Mouse (Mus musculus) hindbrain, embryonic 10.5 days (tissue): ENCODE measurements at regions not wholly inside any gene's neighbourhood (a gene's known extent, or its start where the extent isn't known, plus 50 kb on each side); places are given as distances from the start of the nearest gene placed in this dataset.

ENCODE experiments used
- DNase-seq: peaks from one replicate; pipeline ENCODE4 v3.0.0-alpha.2; 2017; ENCODE audit warnings: low spot score
- H3K27ac ChIP-seq: fragments of 300-500 bp; sonication (generic); 2 replicates; pipeline ENCODE4 v1.5.1; 2016; ENCODE audit warnings: mild to moderate bottlenecking, moderate library complexity
- H3K27me3 ChIP-seq: fragments of 300-500 bp; sonication (generic); 2 replicates; pipeline ENCODE4 v1.6.1; 2016; ENCODE audit warnings: mild to moderate bottlenecking; ENCODE audit not compliant: poor library complexity, insufficient read depth, severe bottlenecking
- H3K36me3 ChIP-seq: fragments of 300-500 bp; sonication (generic); 2 replicates; pipeline ENCODE4 v1.6.1; 2016; ENCODE audit warnings: mild to moderate bottlenecking, moderate library complexity
- H3K4me1 ChIP-seq: fragments of 300-500 bp; sonication (generic); replicated peaks from 2 replicates; pipeline ENCODE4 v1.6.1; 2016; ENCODE audit warnings: mild to moderate bottlenecking
- H3K4me3 ChIP-seq: fragments of 300-500 bp; sonication (generic); 2 replicates; pipeline ENCODE4 v1.5.1; 2016; ENCODE audit warnings: mild to moderate bottlenecking, moderate library complexity
- H3K9me3 ChIP-seq: fragments of 300-500 bp; sonication (generic); 2 replicates; pipeline ENCODE4 v1.6.1; 2016; ENCODE audit warnings: mild to moderate bottlenecking, moderate library complexity
- WGBS: fragments of 180-500 bp; shearing (Covaris S2); methylation state at CpG from one replicate; pipeline ENCODE4 v1.1.7; 2016; 5-methylcytosine and 5-hydroxymethylcytosine counted together

GRCm38 (mm10) chr15:61548400-61548799, 625.6 kb upstream of the A1bg start:
- no peaks in the 10 kb centered on the region for H3K27me3 ChIP-seq
- 77% methylated on average over 4 of the region's 4 CpGs for WGBS
- H3K27ac ChIP-seq, result no peak overlapping the region
- no peak for DNase-seq
- no peaks in the 10 kb centered on the region for H3K9me3 ChIP-seq
- no peaks in the 10 kb centered on the region for H3K36me3 ChIP-seq
- H3K4me1 ChIP-seq, result peaks cover 15% of the 10 kb centered on the region
- no peak overlapping the region for H3K4me3 ChIP-seq

DNA sequence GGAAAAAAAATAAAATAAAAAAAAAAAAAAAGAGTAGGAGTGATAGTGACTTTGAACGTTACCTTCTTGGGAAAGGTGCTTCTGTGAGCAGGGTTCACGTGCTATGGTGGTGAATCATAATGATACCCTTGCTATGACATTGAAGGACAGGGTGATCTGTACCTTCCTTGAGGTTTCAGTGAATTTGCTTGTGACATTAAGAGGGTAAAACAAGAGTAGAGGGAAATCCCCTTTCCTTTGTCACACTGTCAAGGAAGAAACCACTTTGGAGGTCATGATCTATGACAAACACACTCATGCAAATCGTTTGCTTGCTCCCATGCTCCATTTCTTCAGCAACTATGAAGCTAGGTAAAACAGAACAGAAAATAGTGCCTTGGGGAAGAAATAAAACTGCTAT, 623.8 kb upstream of the A1bg start:
- Histone ChIP-seq H3K4me1 (peaks cover 2% of the 10 kb centered on the region), H3K4me3 (no peak overlapping the region), H3K36me3 (no peaks in the 10 kb centered on the region), H3K9me3 (no peaks in the 10 kb centered on the region), H3K27me3 (no peaks in the 10 kb centered on the region), H3K27ac (no peak overlapping the region)
- WGBS, result 90% methylated on average over 3 of the region's 3 CpGs
- DNase-seq, result no peak

DNA sequence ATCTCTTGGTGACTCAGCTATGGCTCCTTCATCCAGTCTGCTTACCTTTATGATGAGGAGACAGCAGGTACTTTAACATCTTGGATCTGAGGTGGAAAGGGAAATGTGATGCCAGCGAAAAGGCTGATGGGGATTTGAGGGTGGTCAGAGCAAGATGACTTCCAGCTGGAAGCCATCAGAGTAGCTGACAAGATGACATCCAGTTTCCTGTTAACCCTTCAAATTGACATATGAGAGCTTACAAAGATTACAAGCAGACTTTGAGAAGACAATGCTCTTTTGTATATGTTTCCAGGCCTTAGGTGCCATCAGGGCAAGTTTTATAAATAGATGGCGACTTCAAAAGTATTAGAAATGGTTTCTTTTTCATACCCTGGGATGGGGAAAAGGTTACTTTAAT, 621.3 kb upstream of the A1bg start:
- H3K9me3 ChIP-seq, result no peaks in the 10 kb centered on the region
- H3K27me3 ChIP-seq, result no peaks in the 10 kb centered on the region
- no peak overlapping the region for H3K4me3 ChIP-seq
- peaks cover 3% of the 10 kb centered on the region for H3K4me1 ChIP-seq
- no peak for DNase-seq
- H3K27ac ChIP-seq, result no peak overlapping the region
- 58% methylated on average over 2 of the region's 2 CpGs for WGBS
- no peaks in the 10 kb centered on the region for H3K36me3 ChIP-seq

- Histone ChIP-seq H3K27ac (peak overlapping the region; percentile 35; the same call in 1 of the 2 replicates), H3K4me1 (peaks cover 3% of the 10 kb centered on the region), H3K4me3 (no peak overlapping the region), H3K27me3 (no peaks in the 10 kb centered on the region), H3K9me3 (no peaks in the 10 kb centered on the region), H3K36me3 (no peaks in the 10 kb centered on the region)
- WGBS, result 55% methylated on average over 4 of the region's 4 CpGs
- no peak for DNase-seq
These were observed 618.8 kb upstream of the A1bg start for GRCm38 (mm10) chr15:61541643-61542042.

- Histone ChIP-seq H3K36me3 (no peaks in the 10 kb centered on the region), H3K27me3 (no peaks in the 10 kb centered on the region), H3K4me1 (peaks cover 6% of the 10 kb centered on the region), H3K27ac (peak overlapping the region; percentile 40; the same call in 1 of the 2 replicates), H3K9me3 (no peaks in the 10 kb centered on the region), H3K4me3 (no peak overlapping the region)
- WGBS, result 69% methylated on average over 10 of the region's 10 CpGs
- no peak for DNase-seq
These were observed 618.1 kb upstream of the A1bg start for GRCm38 (mm10) chr15:61540753-61541421.

DNA sequence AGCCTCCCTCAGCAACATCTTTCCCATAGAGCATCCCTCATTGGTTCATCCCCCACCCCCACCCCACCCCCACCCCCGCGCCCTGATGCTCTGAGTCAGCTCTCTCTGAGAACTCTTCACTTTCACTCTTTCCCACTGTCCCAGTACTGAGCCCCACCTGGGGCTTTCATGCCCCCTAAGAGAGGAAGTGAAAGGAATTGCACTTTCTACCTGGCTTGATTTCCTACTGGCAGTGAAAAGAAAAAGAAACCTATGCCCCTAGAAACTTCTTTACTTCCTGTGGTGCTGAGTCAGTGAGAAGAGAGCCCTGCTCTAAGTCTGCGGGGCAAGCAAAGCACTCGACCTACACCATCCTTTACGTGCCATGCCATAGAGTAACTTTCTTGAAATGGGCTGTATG, 616.1 kb upstream of the A1bg start:
- Histone ChIP-seq H3K4me1 (peaks cover 9% of the 10 kb centered on the region), H3K27me3 (no peaks in the 10 kb centered on the region), H3K36me3 (no peaks in the 10 kb centered on the region), H3K27ac (no peak overlapping the region), H3K9me3 (no peaks in the 10 kb centered on the region), H3K4me3 (no peak overlapping the region)
- no peak for DNase-seq
- WGBS, result 57% methylated on average over 5 of the region's 5 CpGs

- 70% methylated on average over 4 of the region's 4 CpGs for WGBS
- Histone ChIP-seq H3K27ac (no peak overlapping the region), H3K4me3 (no peak overlapping the region), H3K9me3 (no peaks in the 10 kb centered on the region), H3K4me1 (peaks cover 9% of the 10 kb centered on the region), H3K36me3 (no peaks in the 10 kb centered on the region), H3K27me3 (no peaks in the 10 kb centered on the region)
- DNase-seq, result no peak
These were observed 615.5 kb upstream of the A1bg start for GRCm38 (mm10) chr15:61538169-61538755.

- Histone ChIP-seq H3K27me3 (no peaks in the 10 kb centered on the region), H3K27ac (no peak overlapping the region), H3K4me1 (peaks cover 6% of the 10 kb centered on the region; the same call in 1 of the 2 replicates), H3K4me3 (no peak overlapping the region), H3K9me3 (no peaks in the 10 kb centered on the region), H3K36me3 (no peaks in the 10 kb centered on the region)
- no peak for DNase-seq
- WGBS, result 81% methylated on average over 2 of the region's 2 CpGs
These were observed 613.5 kb upstream of the A1bg start for GRCm38 (mm10) chr15:61536332-61536716.

GRCm38 (mm10) chr15:61535644-61536331, 613.0 kb upstream of the A1bg start:
- WGBS, result 58% methylated on average over 6 of the region's 6 CpGs
- DNase-seq, result no peak
- Histone ChIP-seq H3K4me1 (peaks cover 6% of the 10 kb centered on the region; the same call in 1 of the 2 replicates), H3K4me3 (no peak overlapping the region), H3K27ac (no peak overlapping the region), H3K9me3 (no peaks in the 10 kb centered on the region), H3K27me3 (no peaks in the 10 kb centered on the region), H3K36me3 (no peaks in the 10 kb centered on the region)

DNA sequence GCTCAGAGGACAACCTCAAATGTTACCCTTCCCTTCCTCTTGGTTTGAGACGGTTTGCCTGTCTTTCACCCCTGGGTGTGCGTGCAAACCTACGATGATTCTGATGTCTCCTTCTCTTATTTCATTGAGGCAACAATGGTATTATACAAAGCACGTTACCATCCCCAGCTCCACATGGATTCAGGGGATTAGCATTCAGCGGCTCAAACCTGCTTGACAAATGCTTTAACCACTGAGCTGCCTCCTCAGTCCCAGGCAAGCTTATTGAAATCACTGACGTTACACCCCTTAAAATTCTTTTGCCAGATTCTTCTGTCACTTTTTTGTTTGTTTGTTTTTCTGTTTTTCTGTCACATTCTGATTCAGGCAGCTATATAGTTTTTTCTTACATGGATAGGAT, 612.4 kb upstream of the A1bg start:
- no peaks in the 10 kb centered on the region for H3K36me3 ChIP-seq
- DNase-seq, result no peak
- no peak overlapping the region for H3K27ac ChIP-seq
- H3K27me3 ChIP-seq, result no peaks in the 10 kb centered on the region
- no peak overlapping the region for H3K4me3 ChIP-seq
- 55% methylated on average over 6 of the region's 6 CpGs for WGBS
- peaks cover 6% of the 10 kb centered on the region; the same call in 1 of the 2 replicates for H3K4me1 ChIP-seq
- no peaks in the 10 kb centered on the region for H3K9me3 ChIP-seq

DNA sequence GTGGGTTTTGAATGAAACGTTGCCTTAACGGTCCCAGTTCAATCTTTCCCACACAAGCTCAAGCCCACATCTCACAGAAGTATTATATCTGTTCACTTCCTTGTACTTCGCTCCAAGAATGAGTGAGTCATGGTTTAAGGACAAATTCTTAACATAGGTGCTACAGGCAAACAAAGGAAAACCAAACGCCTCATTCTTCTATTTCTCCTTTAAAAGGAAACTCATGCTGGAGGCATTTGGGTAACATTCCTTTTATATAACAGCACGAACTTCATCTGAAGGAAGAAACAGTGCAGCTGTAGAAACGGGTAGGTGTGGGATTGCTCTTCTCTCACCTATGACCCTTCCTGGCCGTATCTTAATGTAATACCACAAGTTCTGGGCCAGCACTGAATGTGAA, 610.0 kb upstream of the A1bg start:
- H3K27me3 ChIP-seq, result no peaks in the 10 kb centered on the region
- H3K4me3 ChIP-seq, result no peak overlapping the region
- no peaks in the 10 kb centered on the region for H3K36me3 ChIP-seq
- no peak for DNase-seq
- no peak overlapping the region for H3K27ac ChIP-seq
- peaks cover 6% of the 10 kb centered on the region; the same call in 1 of the 2 replicates for H3K4me1 ChIP-seq
- 87% methylated on average over 7 of the region's 7 CpGs for whole genome bisulfite sequencing
- H3K9me3 ChIP-seq, result no peaks in the 10 kb centered on the region

- 84% methylated on average over 2 of the region's 2 CpGs for WGBS
- DNase-seq, result no peak
- peaks cover 6% of the 10 kb centered on the region; the same call in 1 of the 2 replicates for H3K4me1 ChIP-seq
- no peaks in the 10 kb centered on the region for H3K27me3 ChIP-seq
- no peak overlapping the region for H3K4me3 ChIP-seq
- no peak overlapping the region for H3K27ac ChIP-seq
- H3K36me3 ChIP-seq, result no peaks in the 10 kb centered on the region
- no peaks in the 10 kb centered on the region for H3K9me3 ChIP-seq
These were observed 609.2 kb upstream of the A1bg start for GRCm38 (mm10) chr15:61532040-61532439.

DNA sequence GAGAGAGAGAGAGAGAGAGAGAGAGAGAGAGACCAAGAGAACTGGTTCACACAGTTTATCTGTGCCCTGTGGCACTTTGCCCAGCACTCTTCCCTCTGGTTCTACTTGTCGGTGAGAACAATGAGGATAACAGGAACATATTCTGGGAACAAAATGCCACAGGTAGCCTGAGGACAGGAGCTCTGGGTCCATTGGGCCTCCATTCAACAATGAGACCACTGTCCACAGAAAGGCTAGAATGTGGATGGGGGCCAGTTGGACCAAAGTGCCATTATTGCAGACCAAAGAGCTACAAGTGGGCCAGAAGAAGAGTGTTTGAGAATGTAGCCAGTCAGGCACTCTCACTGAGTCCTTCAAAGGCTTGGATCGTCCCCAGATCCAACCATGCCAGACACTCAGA, 600.2 kb upstream of the A1bg start:
- Histone ChIP-seq H3K36me3 (no peaks in the 10 kb centered on the region), H3K27me3 (no peaks in the 10 kb centered on the region), H3K27ac (no peak overlapping the region), H3K9me3 (no peaks in the 10 kb centered on the region), H3K4me3 (no peak overlapping the region), H3K4me1 (no peaks in the 10 kb centered on the region)
- no peak for DNase-seq
- 77% methylated on average over 2 of the region's 2 CpGs for WGBS
